Mouse (Mus musculus): ENCODE results near the gene Slc8a3.

The Slc8a3 gene

GRCm38 (mm10) chr12:81184967-81185366, 148.0 kb downstream of the Slc8a3 start:
- no peak for DNase-seq (ENCODE audit: low read depth, low spot score)

DNA sequence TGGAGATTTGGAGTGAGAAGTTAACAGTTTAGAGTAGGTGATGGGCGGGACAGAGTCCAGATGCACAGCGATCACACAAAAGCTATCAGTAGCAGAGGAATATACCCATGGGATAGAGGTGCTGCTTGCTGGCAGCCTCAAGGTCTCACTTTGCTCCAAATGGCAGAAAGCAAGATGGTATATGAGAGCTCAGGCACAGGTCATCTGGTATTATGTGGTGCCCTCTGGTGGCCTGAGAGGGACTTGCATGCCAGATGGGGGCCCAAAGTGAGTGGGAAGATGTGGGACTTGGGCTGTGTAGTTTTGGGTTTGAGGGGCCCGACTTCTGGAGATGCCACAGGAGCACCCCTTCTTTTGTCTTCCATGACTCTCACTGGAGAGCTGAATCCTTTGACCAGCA, 150.9 kb downstream of the Slc8a3 start:
- DNase-seq (ENCODE audit: low read depth, low spot score): peak; percentile 8

DNA sequence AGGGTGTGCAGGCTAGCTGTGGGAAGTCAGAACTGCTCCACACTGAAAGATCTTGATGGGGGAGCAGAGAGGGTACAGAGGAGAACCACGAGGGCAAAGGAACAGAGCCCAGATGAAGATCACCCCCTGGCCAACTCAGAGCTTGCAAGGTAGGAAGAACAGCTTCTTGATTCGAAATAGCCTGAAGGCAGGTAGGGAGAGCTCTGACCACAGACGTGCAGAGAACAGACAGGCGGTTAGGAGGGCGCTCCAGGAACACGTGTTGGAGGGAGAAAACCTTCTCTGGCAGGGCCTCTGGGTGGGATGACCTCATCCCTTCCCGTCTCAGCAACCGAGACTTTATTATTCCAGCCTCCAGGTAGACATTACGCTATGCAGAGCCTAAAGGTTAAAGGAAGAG, 157.7 kb downstream of the Slc8a3 start:
- no peak for DNase-seq (ENCODE audit: low read depth, low spot score)

DNA sequence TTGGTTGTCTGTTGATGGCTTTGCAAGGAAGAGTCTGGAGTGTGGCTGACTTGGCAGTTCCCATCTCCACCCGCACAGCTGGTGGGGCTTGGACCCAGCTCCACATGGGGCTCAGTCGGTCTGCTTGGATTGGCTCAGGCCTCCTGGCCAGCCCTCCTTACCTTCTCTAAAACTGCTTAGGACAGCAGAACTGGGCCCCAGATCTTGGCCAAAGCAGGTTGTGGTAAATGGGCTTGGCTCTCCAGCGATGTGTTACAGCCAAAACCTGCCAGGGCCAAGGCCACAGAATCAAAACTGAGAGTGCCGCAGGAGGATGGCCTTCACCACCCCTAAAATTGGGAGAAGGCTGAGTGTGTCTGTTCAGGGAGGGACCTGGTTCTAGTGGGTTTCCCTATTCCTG, 159.1 kb downstream of the Slc8a3 start:
- DNase-seq (ENCODE audit: low read depth, low spot score): no peak

DNA sequence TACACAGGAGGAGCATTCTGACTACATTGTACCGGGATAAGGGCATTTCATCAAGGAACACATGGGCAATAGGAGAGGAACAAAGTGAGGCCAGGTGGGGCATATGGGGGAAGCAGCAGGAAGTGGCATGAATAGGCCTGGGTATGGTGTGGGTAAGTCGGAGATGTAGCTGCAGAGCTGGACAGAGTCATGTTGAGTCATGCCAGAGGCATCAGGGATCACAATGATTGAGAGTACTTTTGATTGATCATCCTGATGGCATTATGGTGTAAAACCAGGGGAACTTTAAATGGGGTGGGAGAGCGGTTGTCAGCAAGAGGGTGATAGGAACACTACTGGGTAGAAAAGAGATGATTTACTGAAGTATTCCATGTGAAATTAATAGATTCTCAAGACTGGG, 160.0 kb downstream of the Slc8a3 start:
- DNase-seq (ENCODE audit: low read depth, low spot score): no peak

DNA sequence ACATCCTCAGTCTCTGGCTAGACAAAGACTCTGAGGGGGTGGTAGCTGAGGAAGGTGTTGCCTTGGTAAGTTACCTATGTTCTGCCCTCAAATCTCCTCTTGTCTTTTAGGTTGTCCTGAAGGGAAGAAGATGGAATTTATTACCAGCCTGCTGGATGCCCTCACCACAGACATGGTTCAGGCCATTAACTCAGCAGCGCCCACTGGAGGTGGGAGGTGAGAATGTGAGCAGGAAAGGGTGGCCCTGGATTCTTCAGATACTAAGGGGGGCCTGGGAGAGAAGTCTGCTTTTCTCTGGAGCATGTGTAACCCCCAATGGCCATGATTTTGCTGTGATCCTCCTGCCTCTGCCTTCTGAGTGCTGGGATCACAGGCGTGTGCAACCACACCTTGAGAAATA, 162.9 kb downstream of the Slc8a3 start:
- no peak for DNase-seq (ENCODE audit: low read depth, low spot score)

GRCm38 (mm10) chr12:81168494-81168893, 164.5 kb downstream of the Slc8a3 start:
- DNase-seq (ENCODE audit: low read depth, low spot score): no peak

DNA sequence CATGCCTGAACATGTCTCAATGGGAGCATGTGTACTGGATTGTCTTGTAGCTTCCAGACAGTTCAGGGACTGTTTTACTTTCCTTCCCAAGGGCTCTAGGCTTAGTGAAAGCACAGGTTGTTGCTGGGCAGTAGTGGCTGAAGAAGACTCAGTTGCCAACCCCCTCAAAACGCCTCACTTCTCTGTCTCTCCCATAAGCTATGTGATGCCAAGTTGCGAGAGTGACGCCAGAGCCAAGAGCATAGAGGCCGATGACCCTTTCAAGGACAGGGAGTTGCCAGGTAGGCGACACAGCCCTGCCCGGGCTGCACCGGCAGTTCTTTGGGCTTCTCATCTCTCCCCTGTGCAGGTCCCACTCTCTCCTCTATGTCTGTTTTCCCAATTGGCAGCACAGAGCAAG, 164.9 kb downstream of the Slc8a3 start:
- no peak for DNase-seq (ENCODE audit: low read depth, low spot score)

DNA sequence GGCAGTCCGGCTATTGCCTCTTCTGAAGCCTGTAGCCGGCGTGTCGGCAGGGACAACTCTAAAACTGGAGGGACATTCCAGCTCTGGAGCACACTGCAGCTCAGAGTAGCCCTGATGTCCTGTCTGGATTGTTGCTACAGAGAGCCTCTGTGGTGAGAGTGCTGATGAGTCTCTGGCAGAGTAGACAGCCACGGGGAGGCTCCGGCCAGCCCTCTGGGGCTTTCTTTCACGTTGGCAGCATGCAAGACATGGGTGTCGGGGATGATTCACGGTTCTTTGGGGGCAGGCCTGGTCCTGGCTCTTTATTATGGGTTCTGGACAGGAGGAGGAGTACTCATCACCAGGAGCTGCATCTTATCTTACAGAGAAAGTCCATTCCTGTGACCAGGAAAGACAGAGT, 165.8 kb downstream of the Slc8a3 start:
- no peak for DNase-seq (ENCODE audit: low read depth, low spot score)

GRCm38 (mm10) chr12:81166615-81167014, 166.4 kb downstream of the Slc8a3 start:
- no peak for DNase-seq (ENCODE audit: low read depth, low spot score)

GRCm38 (mm10) chr12:81166092-81166491, 166.9 kb downstream of the Slc8a3 start:
- no peak for DNase-seq (ENCODE audit: low read depth, low spot score)

- no peak for DNase-seq (ENCODE audit: low read depth, low spot score)
Measured at GRCm38 (mm10) chr12:81163566-81163965, 169.4 kb downstream of the Slc8a3 start.

DNA sequence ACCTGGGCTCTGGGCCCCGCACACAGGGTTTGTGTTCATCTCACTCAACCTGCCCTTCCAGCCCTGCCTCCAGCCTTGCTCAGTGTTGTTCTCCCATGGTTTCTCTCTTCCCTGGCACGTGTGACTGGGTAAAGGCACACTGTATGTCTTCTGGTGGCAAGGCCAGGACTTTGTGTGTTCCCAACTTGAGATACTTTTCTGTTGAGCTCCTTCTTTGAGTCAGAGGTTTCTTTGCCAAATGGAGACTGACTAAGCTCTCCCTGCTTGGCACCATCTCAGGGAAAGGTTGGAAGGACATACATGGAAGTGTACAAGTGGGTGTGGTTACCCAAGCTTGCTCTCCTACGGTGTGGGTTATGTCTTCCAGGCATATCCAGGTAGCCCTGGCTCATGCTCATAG, 169.8 kb downstream of the Slc8a3 start:
- no peak for DNase-seq (ENCODE audit: low read depth, low spot score)

DNA sequence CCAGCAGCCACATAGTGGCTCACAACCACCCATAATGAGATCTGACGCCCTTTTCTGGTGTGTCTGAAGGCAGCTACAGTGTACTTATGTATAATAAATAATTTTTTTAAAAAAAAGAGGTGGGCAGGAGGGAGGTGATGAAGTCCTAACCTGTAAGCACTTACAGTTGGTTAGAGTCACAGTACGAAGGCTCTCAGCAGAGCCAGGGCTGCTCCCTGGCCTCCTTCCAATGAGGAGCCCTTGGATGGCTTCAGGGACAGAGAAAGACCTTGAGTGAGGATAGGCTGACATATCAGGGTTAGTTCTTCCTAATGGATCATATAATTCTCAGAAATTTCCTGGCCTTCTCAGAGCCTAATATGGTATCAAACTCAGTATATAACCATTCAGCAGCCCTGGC, 171.7 kb downstream of the Slc8a3 start:
- no peak for DNase-seq (ENCODE audit: low read depth, low spot score)

GRCm38 (mm10) chr12:81160831-81161230, 172.1 kb downstream of the Slc8a3 start:
- DNase-seq (ENCODE audit: low read depth, low spot score): no peak

DNA sequence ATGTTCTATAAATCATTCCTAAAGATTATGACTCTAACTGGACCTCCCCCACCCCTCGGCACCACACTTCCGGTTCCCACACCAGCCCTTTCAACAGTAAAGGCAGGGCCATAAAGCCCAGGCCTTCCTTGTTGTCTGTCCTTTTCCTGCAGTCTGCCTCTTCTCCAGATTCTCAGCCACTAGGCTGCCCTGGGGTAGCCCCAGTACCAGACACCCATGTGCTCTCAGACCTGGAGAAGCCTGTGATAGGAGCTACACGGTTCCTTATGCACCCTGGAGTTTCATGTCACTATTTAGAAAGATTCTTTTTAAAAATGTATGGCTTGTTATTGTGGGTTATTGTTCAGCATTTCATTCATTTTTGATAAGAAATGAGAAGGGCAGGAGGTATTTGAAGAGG, 172.6 kb downstream of the Slc8a3 start:
- DNase-seq (ENCODE audit: low read depth, low spot score): no peak

- DNase-seq (ENCODE audit: low read depth, low spot score): no peak
Measured at GRCm38 (mm10) chr12:81159947-81160346, 173.0 kb downstream of the Slc8a3 start.

DNA sequence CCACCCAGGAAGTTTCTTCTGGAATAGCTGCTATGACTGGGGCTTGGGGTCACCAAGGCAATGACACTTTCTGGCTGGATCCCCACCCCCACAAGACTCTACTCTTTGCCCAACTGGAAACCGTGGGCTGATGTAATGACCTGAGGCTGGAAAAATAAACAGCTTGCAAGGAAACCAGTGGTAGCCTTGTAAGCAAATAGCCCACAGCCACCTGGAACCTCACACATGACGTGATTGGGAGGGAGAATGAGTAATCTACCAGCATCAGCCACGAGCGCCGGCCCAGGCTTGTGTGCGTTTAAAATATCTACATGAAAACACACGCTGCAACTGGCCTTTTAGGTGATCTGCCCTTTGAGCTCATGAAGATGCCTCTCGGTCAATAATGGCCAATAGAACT, 176.1 kb downstream of the Slc8a3 start:
- no peak for DNase-seq (ENCODE audit: low read depth, low spot score)

DNA sequence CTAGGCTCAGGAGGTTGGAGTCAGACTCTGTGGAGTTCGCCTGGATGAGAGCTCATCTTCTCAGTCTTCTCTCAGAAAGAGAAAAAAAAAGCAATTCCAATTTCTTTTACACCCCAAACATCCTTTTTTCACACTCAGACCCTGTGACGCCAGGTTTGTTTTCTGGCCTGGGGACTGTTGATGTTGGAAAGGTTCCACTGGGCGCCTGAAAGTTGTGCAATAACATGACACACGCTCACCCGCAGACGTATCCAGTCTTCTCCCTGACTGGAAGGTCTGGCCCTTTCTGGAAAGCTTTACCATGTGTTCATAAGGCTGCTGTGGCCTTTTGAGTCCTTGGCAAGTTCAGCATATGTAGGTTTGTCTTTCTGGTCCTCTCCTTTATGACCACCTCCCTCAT, 177.3 kb downstream of the Slc8a3 start:
- DNase-seq (ENCODE audit: low read depth, low spot score): no peak

- no peak for DNase-seq (ENCODE audit: low read depth, low spot score)
Measured at GRCm38 (mm10) chr12:81152082-81152481, 180.9 kb downstream of the Slc8a3 start.

DNA sequence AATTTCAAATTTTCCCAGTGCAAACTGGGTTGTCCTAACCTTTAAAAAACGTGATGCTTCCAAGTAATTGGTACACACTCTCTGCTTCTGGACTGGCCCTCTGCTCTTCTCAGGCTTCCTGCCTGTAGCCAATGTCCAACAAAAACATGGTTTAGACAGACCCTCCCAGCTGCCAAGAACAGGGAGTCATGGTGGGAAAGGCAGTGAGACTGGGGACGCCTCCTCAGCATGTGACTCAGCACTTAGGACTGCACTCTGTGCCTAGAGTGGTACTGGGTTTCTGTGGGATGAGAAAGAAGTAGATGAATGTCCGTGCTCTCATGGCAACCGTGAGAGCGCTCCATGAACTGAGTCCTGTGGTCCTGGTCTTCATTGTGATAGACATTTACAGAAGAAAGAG, 182.1 kb downstream of the Slc8a3 start:
- no peak for DNase-seq (ENCODE audit: low read depth, low spot score)

DNA sequence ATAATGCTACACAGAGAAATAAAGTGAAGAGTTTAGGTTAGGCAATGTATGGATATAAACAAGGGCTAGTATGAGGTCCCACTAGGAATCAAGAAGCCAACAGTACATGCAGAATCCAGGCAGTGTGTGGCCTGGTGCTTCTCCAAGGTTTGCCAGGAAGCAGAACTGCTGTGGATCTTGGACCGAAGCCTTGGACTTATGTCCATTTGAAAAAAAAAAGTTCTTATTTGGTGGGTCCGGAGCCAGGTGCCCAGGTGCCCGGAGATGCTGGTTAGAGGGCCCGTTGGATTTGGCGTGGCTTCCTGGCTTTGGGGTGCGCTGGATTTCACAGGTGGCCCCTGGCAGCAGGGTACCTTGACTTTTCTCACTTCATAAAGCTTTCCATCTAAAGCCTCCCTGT, 185.0 kb downstream of the Slc8a3 start:
- no peak for DNase-seq (ENCODE audit: low read depth, low spot score)
